Mouse (Mus musculus) intestine, embryonic 14.5 days (tissue): Measurements from ENCODE around the gene Mbd5. TPM values are rescaled to one million over a fixed set of nuclear protein-coding genes. Genes with fewer than 3 reads are reported as not detected.

Experiments
- ATAC-seq: fragments of 200-750 bp; cut with Nextera tagmentation; replicated peaks from 2 replicates; pipeline ENCODE4 v1.8.0; 2017; ENCODE audit warnings: low read depth, moderate number of reproducible peaks, moderate TSS enrichment, moderate library complexity; ENCODE audit not compliant: low FRiP score, low TSS enrichment
- DNase-seq: peaks from one replicate; pipeline ENCODE4 v3.0.0-alpha.2; 2018; ENCODE audit warnings: low spot score
- H3K27ac ChIP-seq: fragments of 300-500 bp; sonication (generic); 2 replicates; pipeline ENCODE4 v1.5.1; 2014; ENCODE audit warnings: low read depth, mild to moderate bottlenecking, control low read depth
- H3K27me3 ChIP-seq: fragments of 300-500 bp; sonication (generic); replicated peaks from 2 replicates; pipeline ENCODE4 v1.6.1; 2014; ENCODE audit warnings: low read length, control low read depth; ENCODE audit not compliant: control insufficient read depth, insufficient read depth
- H3K36me3 ChIP-seq: fragments of 300-500 bp; sonication (generic); 2 replicates; pipeline ENCODE4 v1.6.1; 2014; ENCODE audit warnings: low read length, control low read depth; ENCODE audit not compliant: control insufficient read depth, insufficient read depth
- H3K4me1 ChIP-seq: fragments of 300-500 bp; sonication (generic); replicated peaks from 2 replicates; pipeline ENCODE4 v1.6.1; 2014; ENCODE audit warnings: low read length, control low read depth, mixed read lengths; ENCODE audit not compliant: control insufficient read depth, insufficient read depth
- H3K4me2 ChIP-seq: fragments of 300-500 bp; sonication (generic); 2 replicates; pipeline ENCODE4 v1.6.1; 2014; ENCODE audit warnings: low read length
- H3K4me3 ChIP-seq: fragments of 300-500 bp; sonication (generic); 2 replicates; pipeline ENCODE4 v1.5.1; 2014; ENCODE audit warnings: low read depth, low read length, control low read depth, mixed read lengths
- H3K9ac ChIP-seq: fragments of 300-500 bp; sonication (generic); 2 replicates; pipeline ENCODE4 v1.6.1; 2014; ENCODE audit warnings: mild to moderate bottlenecking, low read length
- H3K9me3 ChIP-seq: fragments of 300-500 bp; sonication (generic); 2 replicates; pipeline ENCODE4 v1.6.1; 2016; ENCODE audit warnings: low read length, control low read depth; ENCODE audit not compliant: control insufficient read depth
- WGBS: fragments of 180-500 bp; shearing (Covaris S2); extraction: QIAGEN DNeasy Blood & Tissue Kit; methylation state at CpG from one replicate; pipeline ENCODE4 v1.1.7; 2014; 5-methylcytosine and 5-hydroxymethylcytosine counted together
- polyA plus RNA-seq: library from polyadenylated mRNA; unstranded; fragments of >200 nt; fragmentation: Nextera tagmentation; extraction: Ambion mirVana; gene quantifications from 2 replicates; pipeline ENCODE4 v1.2.1, GENCODE M21; 2014

Gene Mbd5
- polyA plus RNA-seq, 1 experiment from 2014 or later, result 27.9 TPM

- Histone ChIP-seq H3K9ac (no peak overlapping the region), H3K27me3 (no peaks in the 10 kb centered on the region), H3K9me3 (no peaks in the 10 kb centered on the region), H3K4me2 (no peak overlapping the region), H3K4me3 (no peak overlapping the region), H3K4me1 (no peaks in the 10 kb centered on the region), H3K36me3 (no peaks in the 10 kb centered on the region), H3K27ac (no peak overlapping the region)
- no peak for DNase-seq
- ATAC-seq, result no peak
Observed at GRCm38 (mm10) chr2:49108906-49109305, 159.6 kb downstream of the Mbd5 start.

- WGBS, result 87% methylated on average over 6 of the region's 6 CpGs
Observed at GRCm38 (mm10) chr2:49119875-49120274, 170.6 kb downstream of the Mbd5 start.

GRCm38 (mm10) chr2:49121603-49122002 is 172.3 kb downstream of the Mbd5 start:
- H3K4me3 ChIP-seq, result no peak overlapping the region
- WGBS, result 62% methylated on average over 3 of the region's 3 CpGs
- no peaks in the 10 kb centered on the region for H3K4me1 ChIP-seq
- H3K9me3 ChIP-seq, result no peaks in the 10 kb centered on the region
- ATAC-seq, result no peak
- DNase-seq, result no peak
- no peak overlapping the region for H3K9ac ChIP-seq
- no peak overlapping the region for H3K4me2 ChIP-seq
- H3K27me3 ChIP-seq, result no peaks in the 10 kb centered on the region
- no peak overlapping the region for H3K27ac ChIP-seq
- H3K36me3 ChIP-seq, result peaks cover 8% of the 10 kb centered on the region; the same call in 1 of the 2 replicates

More at GRCm38 (mm10) chr2:49119875-49120274, 170.6 kb downstream of the Mbd5 start:
- Histone ChIP-seq H3K9me3 (no peaks in the 10 kb centered on the region), H3K27me3 (no peaks in the 10 kb centered on the region), H3K9ac (no peak overlapping the region), H3K4me3 (no peak overlapping the region), H3K4me2 (no peak overlapping the region), H3K27ac (no peak overlapping the region), H3K4me1 (no peaks in the 10 kb centered on the region), H3K36me3 (peaks cover 8% of the 10 kb centered on the region; the same call in 1 of the 2 replicates)
- ATAC-seq (no peak), DNase-seq (no peak)

GRCm38 (mm10) chr2:49142186-49142585 is 192.9 kb downstream of the Mbd5 start:
- Histone ChIP-seq H3K4me2 (no peak overlapping the region), H3K27me3 (no peaks in the 10 kb centered on the region), H3K9me3 (no peaks in the 10 kb centered on the region), H3K27ac (no peak overlapping the region), H3K4me3 (no peak overlapping the region), H3K9ac (no peak overlapping the region), H3K36me3 (no peaks in the 10 kb centered on the region), H3K4me1 (no peaks in the 10 kb centered on the region)
- no peak for ATAC-seq
- no peak for DNase-seq
- WGBS, result 74% methylated on average over 3 of the region's 3 CpGs

- DNase-seq, result no peak
- no peaks in the 10 kb centered on the region for H3K36me3 ChIP-seq
- H3K27me3 ChIP-seq, result no peaks in the 10 kb centered on the region
- H3K27ac ChIP-seq, result no peak overlapping the region
- WGBS, result 75% methylated on average over 1 of the region's 1 CpGs
- no peak overlapping the region for H3K4me2 ChIP-seq
- no peak overlapping the region for H3K9ac ChIP-seq
- ATAC-seq, result no peak
- no peaks in the 10 kb centered on the region for H3K4me1 ChIP-seq
- no peak overlapping the region for H3K4me3 ChIP-seq
- H3K9me3 ChIP-seq, result no peaks in the 10 kb centered on the region
Observed at GRCm38 (mm10) chr2:49153649-49154048, 204.3 kb downstream of the Mbd5 start.

GRCm38 (mm10) chr2:49160232-49160947 is 211.1 kb downstream of the Mbd5 start:
- ATAC-seq (no peak), DNase-seq (no peak)
- 89% methylated on average over 5 of the region's 5 CpGs for WGBS
- Histone ChIP-seq H3K36me3 (no peaks in the 10 kb centered on the region), H3K27ac (no peak overlapping the region), H3K4me2 (no peak overlapping the region), H3K27me3 (no peaks in the 10 kb centered on the region), H3K9me3 (peaks cover 6% of the 10 kb centered on the region; the same call in 1 of the 2 replicates), H3K4me1 (no peaks in the 10 kb centered on the region), H3K9ac (no peak overlapping the region), H3K4me3 (no peak overlapping the region)

GRCm38 (mm10) chr2:49169766-49170165 is 220.5 kb downstream of the Mbd5 start:
- WGBS, result 89% methylated on average over 3 of the region's 3 CpGs
- Histone ChIP-seq H3K4me3 (no peak overlapping the region), H3K27ac (no peak overlapping the region), H3K9ac (no peak overlapping the region), H3K9me3 (no peaks in the 10 kb centered on the region), H3K4me1 (no peaks in the 10 kb centered on the region), H3K36me3 (0 out of 2 replicates have a peak, but pooled peaks cover 3% of the 10 kb centered on the region), H3K4me2 (no peak overlapping the region), H3K27me3 (no peaks in the 10 kb centered on the region)
- DNase-seq (no peak), ATAC-seq (no peak)

- no peaks in the 10 kb centered on the region for H3K27me3 ChIP-seq
- no peak overlapping the region for H3K9ac ChIP-seq
- H3K4me2 ChIP-seq, result no peak overlapping the region
- WGBS, result 83% methylated on average over 3 of the region's 3 CpGs
- no peaks in the 10 kb centered on the region; the same call in 1 of the 2 replicates for H3K36me3 ChIP-seq
- H3K9me3 ChIP-seq, result no peaks in the 10 kb centered on the region
- H3K27ac ChIP-seq, result no peak overlapping the region
- H3K4me1 ChIP-seq, result no peaks in the 10 kb centered on the region
- ATAC-seq, result no peak
- no peak for DNase-seq
- H3K4me3 ChIP-seq, result no peak overlapping the region
Observed at GRCm38 (mm10) chr2:49177015-49177414, 227.7 kb downstream of the Mbd5 start.

- H3K4me2 ChIP-seq, result no peak overlapping the region
- 71% methylated on average over 2 of the region's 2 CpGs for WGBS
- no peaks in the 10 kb centered on the region for H3K9me3 ChIP-seq
Observed at GRCm38 (mm10) chr2:49190984-49191383, 241.7 kb downstream of the Mbd5 start.

More at GRCm38 (mm10) chr2:49190984-49191383, 241.7 kb downstream of the Mbd5 start:
- no peaks in the 10 kb centered on the region for H3K36me3 ChIP-seq
- no peaks in the 10 kb centered on the region for H3K4me1 ChIP-seq
- H3K4me3 ChIP-seq, result no peak overlapping the region
- DNase-seq (no peak), ATAC-seq (no peak)
- H3K27ac ChIP-seq, result no peak overlapping the region
- H3K9ac ChIP-seq, result no peak overlapping the region
- no peaks in the 10 kb centered on the region for H3K27me3 ChIP-seq
